Mouse (Mus musculus) C3H10T1/2 (cell line): ENCODE results near the gene Zfp777. TPM values are rescaled to one million over a fixed set of nuclear protein-coding genes. Genes with fewer than 3 reads are reported as not detected.

Experiments
- polyA plus RNA-seq, 2 experiments: library from polyadenylated mRNA; unstranded; fragments of >200 nt; fragmentation: generic; extraction: Trizol; gene quantifications; one replicate each; pipeline ENCODE4 v1.2.1; 2012; ENCODE audit warnings: missing spikeins in 2 of 2

Zfp777 gene
- 10 to 100 TPM in 1 of 2 experiments, 1 to 10 TPM in 1; 8.6 to 18.6 TPM for polyA plus RNA-seq

GRCm38 (mm10) chr6:48048426-48049272 is at the start of gene Zfp777:
Zfp777 (minus strand) TSS chr6:48048911.

DNA sequence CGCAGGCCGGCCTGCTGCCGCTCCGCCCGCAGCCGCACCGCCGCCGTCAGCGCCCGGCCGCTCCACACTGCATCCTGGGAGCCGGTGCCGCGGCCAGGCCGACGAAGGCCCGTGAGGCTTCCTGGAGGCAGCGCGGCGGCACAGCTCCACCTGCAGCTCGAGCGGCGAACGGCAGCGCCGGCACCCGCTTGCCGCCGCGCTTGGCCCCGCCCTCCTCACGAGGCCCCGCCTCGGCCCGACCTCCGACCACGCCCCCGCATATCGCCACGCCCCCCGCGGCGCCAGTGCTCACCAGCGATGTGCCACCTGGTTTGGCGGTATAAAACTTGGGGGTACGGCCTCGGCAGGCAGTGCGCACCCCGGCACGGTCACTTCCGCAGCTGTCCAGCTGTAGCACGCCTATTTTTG is 37.8 kb upstream of the Zfp777 start, which contains the start of gene Zfp746:
TSS of gene Zfp746 (minus strand) at position 123 of the 408 bp plus-strand sequence.

Other genes starting within 250 kb of the Zfp777 start
- gene Pdia4, start 235.5 kb downstream of the Zfp777 start, polyA plus RNA-seq, result 10 to 100 TPM in 1 of 2 experiments, 1 to 10 TPM in 1; 7.5 to 68.6 TPM
- gene Zfp786, start 218.0 kb downstream of the Zfp777 start, polyA plus RNA-seq, result under 1 TPM; 0.04 to 0.61 TPM
- 1 to 10 TPM in 1 of 2 experiments, under 1 TPM in 1; 0.67 to 2.8 TPM for gene Zfp398, start 213.2 kb downstream of the Zfp777 start, polyA plus RNA-seq
- gene Zfp282, start 171.7 kb downstream of the Zfp777 start, polyA plus RNA-seq, result 1 to 10 TPM; 4.8 to 9.7 TPM
- gene Zfp212, start 128.4 kb downstream of the Zfp777 start, polyA plus RNA-seq, result 10 to 100 TPM in 1 of 2 experiments, 1 to 10 TPM in 1; 5.0 to 14.3 TPM
- 1 to 10 TPM; 1.5 to 4.2 TPM for gene Zfp956, start 95.5 kb downstream of the Zfp777 start, polyA plus RNA-seq
- gene Zfp746, start 37.7 kb upstream of the Zfp777 start, polyA plus RNA-seq, result 10 to 100 TPM in 1 of 2 experiments, 1 to 10 TPM in 1; 5.6 to 14.9 TPM